Mouse (Mus musculus) liver, embryonic 12.5 days (tissue): ENCODE measurements at regions not wholly inside any gene's neighbourhood (a gene's known extent, or its start where the extent isn't known, plus 50 kb on each side); places are given as distances from the start of the nearest gene placed in this dataset.

ENCODE experiments used
- ATAC-seq: fragments of 200-750 bp; cut with Nextera tagmentation; 2 replicates; pipeline ENCODE4 v1.8.0; 2017; ENCODE audit warnings: moderate number of reproducible peaks, mild to moderate bottlenecking, moderate library complexity
- H3K27ac ChIP-seq: fragments of 300-500 bp; sonication (generic); 2 replicates; pipeline ENCODE4 v1.5.1; 2016; ENCODE audit warnings: mild to moderate bottlenecking
- H3K27me3 ChIP-seq: fragments of 300-500 bp; sonication (generic); replicated peaks from 2 replicates; pipeline ENCODE4 v1.6.1; 2016; ENCODE audit warnings: mild to moderate bottlenecking, moderate library complexity
- H3K36me3 ChIP-seq: fragments of 300-500 bp; sonication (generic); 2 replicates; pipeline ENCODE4 v1.6.1; 2016; ENCODE audit warnings: mild to moderate bottlenecking, moderate library complexity
- H3K4me1 ChIP-seq: fragments of 300-500 bp; sonication (generic); 2 replicates; pipeline ENCODE4 v1.6.1; 2016
- H3K4me2 ChIP-seq: fragments of 300-500 bp; sonication (generic); 2 replicates; pipeline ENCODE4 v1.6.1; 2016; ENCODE audit warnings: mild to moderate bottlenecking, moderate library complexity
- H3K4me3 ChIP-seq: fragments of 300-500 bp; sonication (generic); 2 replicates; pipeline ENCODE4 v1.5.1; 2016; ENCODE audit warnings: mild to moderate bottlenecking, moderate library complexity
- H3K9ac ChIP-seq: fragments of 300-500 bp; sonication (generic); 2 replicates; pipeline ENCODE4 v1.6.1; 2016; ENCODE audit warnings: mild to moderate bottlenecking, moderate library complexity
- H3K9me3 ChIP-seq: fragments of 300-500 bp; sonication (generic); replicated peaks from 2 replicates; pipeline ENCODE4 v1.6.1; 2016; ENCODE audit warnings: mild to moderate bottlenecking, moderate library complexity
- WGBS: fragments of 180-500 bp; shearing (Covaris S2); methylation state at CpG from one replicate; pipeline ENCODE4 v1.1.7; 2016; ENCODE audit not compliant: insufficient replicate concordance; 5-methylcytosine and 5-hydroxymethylcytosine counted together

- Histone ChIP-seq H3K27me3 (no peaks in the 10 kb centered on the region), H3K4me3 (no peak overlapping the region), H3K4me1 (no peaks in the 10 kb centered on the region), H3K9ac (no peak overlapping the region), H3K36me3 (no peaks in the 10 kb centered on the region), H3K4me2 (no peak overlapping the region), H3K27ac (no peak overlapping the region), H3K9me3 (no peaks in the 10 kb centered on the region)
- 74% methylated on average over 12 of the region's 12 CpGs for WGBS
- ATAC-seq: no peak
Measured at GRCm38 (mm10) chr10:95025569-95026327, 81.1 kb upstream of the Plxnc1 start.

- Histone ChIP-seq H3K9me3 (no peaks in the 10 kb centered on the region), H3K9ac (no peak overlapping the region), H3K36me3 (no peaks in the 10 kb centered on the region), H3K4me1 (no peaks in the 10 kb centered on the region), H3K4me3 (no peak overlapping the region), H3K27me3 (no peaks in the 10 kb centered on the region), H3K27ac (no peak overlapping the region), H3K4me2 (no peak overlapping the region)
- WGBS: 35% methylated on average over 1 of the region's 1 CpGs
- no peak for ATAC-seq
Measured at GRCm38 (mm10) chr10:95021209-95021608, 76.6 kb upstream of the Plxnc1 start.

- no peak overlapping the region for H3K9ac ChIP-seq
- H3K4me2 ChIP-seq: no peak overlapping the region
- no peaks in the 10 kb centered on the region for H3K9me3 ChIP-seq
- H3K27ac ChIP-seq: no peak overlapping the region
- ATAC-seq: no peak
- H3K4me3 ChIP-seq: no peak overlapping the region
- H3K4me1 ChIP-seq: no peaks in the 10 kb centered on the region
- no peaks in the 10 kb centered on the region for H3K27me3 ChIP-seq
- 67% methylated on average over 7 of the region's 7 CpGs for WGBS
- H3K36me3 ChIP-seq: no peaks in the 10 kb centered on the region
Measured at GRCm38 (mm10) chr10:95016896-95017295, 72.3 kb upstream of the Plxnc1 start.

- H3K4me3 ChIP-seq: no peak overlapping the region
- 82% methylated on average over 9 of the region's 9 CpGs for WGBS
Measured at GRCm38 (mm10) chr10:95015298-95015951, 70.8 kb upstream of the Plxnc1 start.

GRCm38 (mm10) chr10:95013946-95014345, 69.3 kb upstream of the Plxnc1 start:
- Histone ChIP-seq H3K9ac (no peak overlapping the region), H3K4me3 (no peak overlapping the region), H3K4me1 (no peaks in the 10 kb centered on the region), H3K36me3 (no peaks in the 10 kb centered on the region), H3K27ac (no peak overlapping the region), H3K27me3 (no peaks in the 10 kb centered on the region), H3K4me2 (no peak overlapping the region), H3K9me3 (no peaks in the 10 kb centered on the region)
- ATAC-seq: no peak
- 79% methylated on average over 4 of the region's 4 CpGs for WGBS

More at GRCm38 (mm10) chr10:95015298-95015951, 70.8 kb upstream of the Plxnc1 start:
- no peak overlapping the region for H3K27ac ChIP-seq
- H3K9ac ChIP-seq: no peak overlapping the region
- no peaks in the 10 kb centered on the region for H3K36me3 ChIP-seq
- H3K4me2 ChIP-seq: no peak overlapping the region
- no peaks in the 10 kb centered on the region for H3K4me1 ChIP-seq
- H3K9me3 ChIP-seq: no peaks in the 10 kb centered on the region
- no peak for ATAC-seq
- no peaks in the 10 kb centered on the region for H3K27me3 ChIP-seq

GRCm38 (mm10) chr10:95013213-95013915, 68.7 kb upstream of the Plxnc1 start:
- no peaks in the 10 kb centered on the region for H3K36me3 ChIP-seq
- H3K4me1 ChIP-seq: no peaks in the 10 kb centered on the region
- WGBS: 72% methylated on average over 11 of the region's 11 CpGs
- H3K27me3 ChIP-seq: no peaks in the 10 kb centered on the region
- H3K9me3 ChIP-seq: no peaks in the 10 kb centered on the region
- no peak overlapping the region for H3K4me2 ChIP-seq
- no peak overlapping the region for H3K4me3 ChIP-seq
- no peak for ATAC-seq
- H3K27ac ChIP-seq: no peak overlapping the region
- H3K9ac ChIP-seq: no peak overlapping the region

GRCm38 (mm10) chr10:95010333-95010732, 65.7 kb upstream of the Plxnc1 start:
- H3K4me3 ChIP-seq: no peak overlapping the region
- H3K4me1 ChIP-seq: no peaks in the 10 kb centered on the region
- no peak overlapping the region for H3K27ac ChIP-seq
- H3K36me3 ChIP-seq: no peaks in the 10 kb centered on the region
- no peaks in the 10 kb centered on the region for H3K27me3 ChIP-seq
- 86% methylated on average over 6 of the region's 6 CpGs for WGBS
- no peak overlapping the region for H3K9ac ChIP-seq
- no peak overlapping the region for H3K4me2 ChIP-seq
- 0 out of 2 replicates have a peak, but pooled peaks cover 5% of the 10 kb centered on the region for H3K9me3 ChIP-seq
- ATAC-seq: no peak

- H3K9ac ChIP-seq: no peak overlapping the region
- 0 out of 2 replicates have a peak, but pooled peaks cover 5% of the 10 kb centered on the region for H3K9me3 ChIP-seq
- H3K4me2 ChIP-seq: no peak overlapping the region
- H3K27me3 ChIP-seq: no peaks in the 10 kb centered on the region
- no peaks in the 10 kb centered on the region for H3K36me3 ChIP-seq
- H3K27ac ChIP-seq: no peak overlapping the region
- WGBS: 50% methylated on average over 1 of the region's 1 CpGs
- H3K4me3 ChIP-seq: no peak overlapping the region
- no peak for ATAC-seq
- H3K4me1 ChIP-seq: no peaks in the 10 kb centered on the region
Measured at GRCm38 (mm10) chr10:95009081-95009480, 64.4 kb upstream of the Plxnc1 start.

- H3K27me3 ChIP-seq: no peaks in the 10 kb centered on the region
- H3K4me3 ChIP-seq: no peak overlapping the region
- no peak overlapping the region for H3K9ac ChIP-seq
- 71% methylated on average over 9 of the region's 9 CpGs for WGBS
- H3K4me2 ChIP-seq: no peak overlapping the region
- H3K36me3 ChIP-seq: no peaks in the 10 kb centered on the region
- H3K4me1 ChIP-seq: no peaks in the 10 kb centered on the region
- no peak for ATAC-seq
- H3K9me3 ChIP-seq: 0 out of 2 replicates have a peak, but pooled peaks cover 5% of the 10 kb centered on the region
- no peak overlapping the region for H3K27ac ChIP-seq
Measured at GRCm38 (mm10) chr10:95004065-95004763, 59.6 kb upstream of the Plxnc1 start.

- H3K36me3 ChIP-seq: no peaks in the 10 kb centered on the region
- H3K9me3 ChIP-seq: 0 out of 2 replicates have a peak, but pooled peaks cover 5% of the 10 kb centered on the region
- no peak overlapping the region for H3K9ac ChIP-seq
- no peak overlapping the region for H3K4me3 ChIP-seq
- no peaks in the 10 kb centered on the region for H3K4me1 ChIP-seq
- H3K27ac ChIP-seq: no peak overlapping the region
- H3K4me2 ChIP-seq: no peak overlapping the region
- no peaks in the 10 kb centered on the region for H3K27me3 ChIP-seq
- WGBS: 80% methylated on average over 7 of the region's 7 CpGs
- ATAC-seq: no peak
Measured at GRCm38 (mm10) chr10:95003621-95004020, 59.0 kb upstream of the Plxnc1 start.

GRCm38 (mm10) chr10:95001650-95002049, 57.0 kb upstream of the Plxnc1 start:
- Histone ChIP-seq H3K9ac (no peak overlapping the region), H3K9me3 (0 out of 2 replicates have a peak, but pooled peaks cover 5% of the 10 kb centered on the region), H3K4me3 (no peak overlapping the region), H3K36me3 (no peaks in the 10 kb centered on the region), H3K27ac (no peak overlapping the region), H3K4me2 (no peak overlapping the region), H3K4me1 (no peaks in the 10 kb centered on the region), H3K27me3 (no peaks in the 10 kb centered on the region)
- no peak for ATAC-seq
- WGBS: 69% methylated on average over 6 of the region's 6 CpGs
